Mouse (Mus musculus) forebrain, embryonic 10.5 days (tissue): ENCODE results near the gene Dync1li1. TPM values are rescaled to one million over a fixed set of nuclear protein-coding genes. Genes with fewer than 3 reads are reported as not detected.
A peak's percentile ranks its signal among the peaks of the same experiment; 100 is the strongest.
"Not testable (repeated sequence)": the region's sequence is repeated elsewhere in the genome, so short reads cannot be mapped to it uniquely, and the experiment has no call there.

ENCODE experiments used
- DNase-seq: peaks from one replicate; pipeline ENCODE4 v3.0.0-alpha.2; 2017; ENCODE audit warnings: low spot score; ENCODE audit errors: extremely low spot score
- H3K27ac ChIP-seq: fragments of 300-500 bp; sonication (generic); 2 replicates; pipeline ENCODE4 v1.5.1; 2016; ENCODE audit warnings: mild to moderate bottlenecking
- H3K27me3 ChIP-seq: fragments of 300-500 bp; sonication (generic); 2 replicates; pipeline ENCODE4 v1.6.1; 2016; ENCODE audit warnings: mild to moderate bottlenecking; ENCODE audit not compliant: poor library complexity, severe bottlenecking
- H3K36me3 ChIP-seq: fragments of 300-500 bp; sonication (generic); replicated peaks from 2 replicates; pipeline ENCODE4 v1.6.1; 2016; ENCODE audit warnings: mild to moderate bottlenecking, moderate library complexity
- H3K4me1 ChIP-seq: fragments of 300-500 bp; sonication (generic); 2 replicates; pipeline ENCODE4 v1.6.1; 2016
- H3K4me3 ChIP-seq: fragments of 300-500 bp; sonication (generic); 2 replicates; pipeline ENCODE4 v1.5.1; 2016; ENCODE audit warnings: mild to moderate bottlenecking, moderate library complexity
- H3K9me3 ChIP-seq: fragments of 300-500 bp; sonication (generic); 2 replicates; pipeline ENCODE4 v1.6.1; 2016; ENCODE audit warnings: mild to moderate bottlenecking, moderate library complexity
- WGBS: fragments of 180-500 bp; shearing (Covaris S2); methylation state at CpG from one replicate; pipeline ENCODE4 v1.1.7; 2016; 5-methylcytosine and 5-hydroxymethylcytosine counted together
- polyA plus RNA-seq: library from polyadenylated mRNA; unstranded; fragments of >200 nt; fragmentation: Nextera tagmentation; extraction: Ambion mirVana; gene quantifications from 2 replicates; pipeline ENCODE4 v1.2.1, GENCODE M21; 2016

The Dync1li1 gene
- polyA plus RNA-seq, 1 experiment from 2014 or later, result 74.6 TPM

GRCm38 (mm10) chr9:114686245-114686644 lies 2.3 kb upstream of the Dync1li1 start:
- Histone ChIP-seq H3K27ac (no peak overlapping the region), H3K36me3 (peaks cover 7% of the 10 kb centered on the region), H3K9me3 (no peaks in the 10 kb centered on the region), H3K27me3 (no peaks in the 10 kb centered on the region), H3K4me1 (peaks cover 30% of the 10 kb centered on the region), H3K4me3 (no peak overlapping the region)
- WGBS, result 92% methylated on average over 7 of the region's 7 CpGs
- no peak for DNase-seq

GRCm38 (mm10) chr9:114687639-114688038 lies 951 bp upstream of the Dync1li1 start:
- peak overlapping the region; percentile 94; the same call in 1 of the 2 replicates for H3K27ac ChIP-seq
- no peak for DNase-seq

GRCm38 (mm10) chr9:114688953-114689407 lies 390 bp downstream of the Dync1li1 start:
- WGBS, result under 1% methylated on average over 50 of the region's 50 CpGs
- Histone ChIP-seq H3K36me3 (peaks cover 33% of the 10 kb centered on the region), H3K4me3 (peak overlapping the region; percentile 94), H3K4me1 (peaks cover 30% of the 10 kb centered on the region), H3K27ac (peak overlapping the region; percentile 94), H3K27me3 (no peaks in the 10 kb centered on the region), H3K9me3 (no peaks in the 10 kb centered on the region)
- DNase-seq, result peak; percentile 63

More at GRCm38 (mm10) chr9:114687639-114688038, 951 bp upstream of the Dync1li1 start:
- Histone ChIP-seq H3K36me3 (peaks cover 19% of the 10 kb centered on the region), H3K9me3 (no peaks in the 10 kb centered on the region), H3K4me1 (peaks cover 30% of the 10 kb centered on the region), H3K27me3 (no peaks in the 10 kb centered on the region), H3K4me3 (peak overlapping the region; percentile 94)
- 82% methylated on average over 13 of the region's 13 CpGs for WGBS

- H3K4me1 ChIP-seq, result peaks cover 30% of the 10 kb centered on the region
- DNase-seq, result no peak
- H3K27me3 ChIP-seq, result no peaks in the 10 kb centered on the region
- peaks cover 44% of the 10 kb centered on the region for H3K36me3 ChIP-seq
- H3K27ac ChIP-seq, result no peak overlapping the region
- 16% methylated on average over 10 of the region's 10 CpGs for WGBS
- peak overlapping the region; percentile 94 for H3K4me3 ChIP-seq
- H3K9me3 ChIP-seq, result no peaks in the 10 kb centered on the region
These were observed 1.6 kb downstream of the Dync1li1 start for GRCm38 (mm10) chr9:114690119-114690601.

- no peaks in the 10 kb centered on the region for H3K9me3 ChIP-seq
- DNase-seq, result no peak
- H3K4me3 ChIP-seq, result no peak overlapping the region
- H3K27ac ChIP-seq, result no peak overlapping the region
- no peaks in the 10 kb centered on the region for H3K27me3 ChIP-seq
- H3K36me3 ChIP-seq, result peaks cover 49% of the 10 kb centered on the region
- H3K4me1 ChIP-seq, result peaks cover 30% of the 10 kb centered on the region
These were observed 2.5 kb downstream of the Dync1li1 start for GRCm38 (mm10) chr9:114691112-114691511.

- not testable (repeated sequence) for H3K27ac ChIP-seq, DNase-seq, H3K4me1 ChIP-seq, H3K4me3 ChIP-seq, H3K27me3 ChIP-seq, H3K9me3 ChIP-seq
- H3K36me3 ChIP-seq, result peaks cover 74% of the 10 kb centered on the region
- WGBS, result 95% methylated on average over 8 of the region's 8 CpGs
These were observed 7.1 kb downstream of the Dync1li1 start for GRCm38 (mm10) chr9:114695662-114696061.

GRCm38 (mm10) chr9:114697072-114697471 lies 8.5 kb downstream of the Dync1li1 start:
- Histone ChIP-seq H3K4me1 (no peaks in the 10 kb centered on the region), H3K27ac (no peak overlapping the region), H3K27me3 (no peaks in the 10 kb centered on the region), H3K9me3 (no peaks in the 10 kb centered on the region), H3K36me3 (peaks cover 77% of the 10 kb centered on the region), H3K4me3 (no peak overlapping the region)
- no peak for DNase-seq
- WGBS, result 94% methylated on average over 4 of the region's 4 CpGs

- WGBS, result 95% methylated on average over 5 of the region's 5 CpGs
- Histone ChIP-seq H3K4me1 (no peaks in the 10 kb centered on the region), H3K36me3 (peaks cover 74% of the 10 kb centered on the region), H3K9me3 (no peaks in the 10 kb centered on the region), H3K4me3 (no peak overlapping the region), H3K27me3 (no peaks in the 10 kb centered on the region), H3K27ac (no peak overlapping the region)
- DNase-seq, result no peak
These were observed 9.3 kb downstream of the Dync1li1 start for GRCm38 (mm10) chr9:114697926-114698325.

- no peak overlapping the region for H3K4me3 ChIP-seq
These were observed 10.7 kb downstream of the Dync1li1 start for GRCm38 (mm10) chr9:114699262-114699661.

GRCm38 (mm10) chr9:114699882-114700665 lies 11.5 kb downstream of the Dync1li1 start:
- Histone ChIP-seq H3K27me3 (no peaks in the 10 kb centered on the region), H3K27ac (no peak overlapping the region), H3K4me3 (no peak overlapping the region), H3K9me3 (no peaks in the 10 kb centered on the region), H3K4me1 (no peaks in the 10 kb centered on the region), H3K36me3 (peaks cover 65% of the 10 kb centered on the region)
- DNase-seq, result no peak
- 89% methylated on average over 16 of the region's 16 CpGs for WGBS

More at GRCm38 (mm10) chr9:114699262-114699661, 10.7 kb downstream of the Dync1li1 start:
- peaks cover 65% of the 10 kb centered on the region for H3K36me3 ChIP-seq
- DNase-seq, result no peak
- no peaks in the 10 kb centered on the region for H3K27me3 ChIP-seq
- no peaks in the 10 kb centered on the region for H3K9me3 ChIP-seq
- 85% methylated on average over 6 of the region's 6 CpGs for WGBS
- no peaks in the 10 kb centered on the region for H3K4me1 ChIP-seq
- H3K27ac ChIP-seq, result no peak overlapping the region

- H3K4me1 ChIP-seq, result no peaks in the 10 kb centered on the region
- H3K27me3 ChIP-seq, result no peaks in the 10 kb centered on the region
- WGBS, result 95% methylated on average over 2 of the region's 2 CpGs
- H3K27ac ChIP-seq, result no peak overlapping the region
- H3K36me3 ChIP-seq, result peaks cover 69% of the 10 kb centered on the region
- no peak for DNase-seq
- H3K4me3 ChIP-seq, result no peak overlapping the region
- H3K9me3 ChIP-seq, result peaks cover 3% of the 10 kb centered on the region; the same call in 1 of the 2 replicates
These were observed 12.4 kb downstream of the Dync1li1 start for GRCm38 (mm10) chr9:114701031-114701430.

- H3K36me3 ChIP-seq, result peaks cover 73% of the 10 kb centered on the region
- no peaks in the 10 kb centered on the region for H3K4me1 ChIP-seq
These were observed 13.3 kb downstream of the Dync1li1 start for GRCm38 (mm10) chr9:114701921-114702320.

GRCm38 (mm10) chr9:114707805-114708204 lies 19.2 kb downstream of the Dync1li1 start:
- Histone ChIP-seq H3K9me3 (peaks cover 5% of the 10 kb centered on the region; the same call in 1 of the 2 replicates), H3K27me3 (no peaks in the 10 kb centered on the region), H3K4me3 (no peak overlapping the region), H3K27ac (no peak overlapping the region), H3K36me3 (peaks cover 87% of the 10 kb centered on the region), H3K4me1 (no peaks in the 10 kb centered on the region)
- WGBS, result 95% methylated on average over 4 of the region's 4 CpGs
- no peak for DNase-seq

More at GRCm38 (mm10) chr9:114701921-114702320, 13.3 kb downstream of the Dync1li1 start:
- no peak for DNase-seq
- Histone ChIP-seq H3K9me3 (peaks cover 5% of the 10 kb centered on the region; the same call in 1 of the 2 replicates), H3K27ac (no peak overlapping the region), H3K4me3 (no peak overlapping the region), H3K27me3 (no peaks in the 10 kb centered on the region)
- 85% methylated on average over 4 of the region's 4 CpGs for WGBS
